Mouse (Mus musculus): Measurements from ENCODE around the gene Htr3a. TPM values are rescaled to one million over a fixed set of nuclear protein-coding genes. Genes with fewer than 3 reads are reported as not detected.
A peak's percentile ranks its signal among the peaks of the same experiment; 100 is the strongest.

The Htr3a gene
- total and polyA plus RNA-seq, 3 experiments = not detected

DNA sequence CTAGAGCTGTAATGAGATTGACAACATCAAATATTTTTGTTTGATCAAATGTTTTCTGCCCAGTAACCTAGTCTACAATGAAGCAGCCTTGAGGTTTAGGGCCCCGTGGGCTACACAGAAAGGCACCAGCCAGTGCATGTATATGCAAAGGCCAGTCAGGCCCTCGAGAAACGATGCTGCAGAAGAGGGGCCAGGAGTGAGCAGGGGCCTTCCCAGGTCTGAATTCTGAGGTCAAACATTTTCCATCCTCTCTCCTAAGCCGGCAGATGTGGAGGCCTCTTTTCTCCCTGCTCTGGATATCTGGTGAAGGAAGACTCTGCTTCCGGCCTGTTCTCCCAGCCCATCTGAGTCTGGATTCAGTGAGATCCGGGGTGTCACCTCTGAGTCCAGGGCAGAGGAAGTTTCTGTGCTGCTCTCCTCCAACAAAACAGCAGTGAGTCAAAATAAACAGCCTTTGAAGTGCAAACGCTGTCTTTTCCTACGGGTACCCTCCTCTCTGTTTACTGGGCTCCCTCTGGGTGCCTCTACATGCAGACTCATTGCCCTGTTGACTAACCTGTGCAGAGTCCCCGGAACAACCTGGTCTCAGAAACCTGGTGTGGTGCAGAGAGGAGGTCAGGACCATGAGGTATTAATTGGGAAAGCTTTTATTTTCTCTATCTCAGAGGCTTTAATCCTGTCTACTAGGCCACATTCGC, 50.9 kb downstream of the Htr3a start:
- H3K4me3 ChIP-seq (ENCODE audit: control insufficient read depth in 1 of 2, insufficient read depth in 1 of 2, low read depth in 2 of 2, low read length in 2 of 2) = no peak overlapping the region
- no peak overlapping the region for H3K9ac ChIP-seq (ENCODE audit: control insufficient read depth, low read depth, low read length, poor library complexity, severe bottlenecking)
- no peak overlapping the region for H3K27ac ChIP-seq (ENCODE audit: control insufficient read depth, low read depth, low read length)

DNA sequence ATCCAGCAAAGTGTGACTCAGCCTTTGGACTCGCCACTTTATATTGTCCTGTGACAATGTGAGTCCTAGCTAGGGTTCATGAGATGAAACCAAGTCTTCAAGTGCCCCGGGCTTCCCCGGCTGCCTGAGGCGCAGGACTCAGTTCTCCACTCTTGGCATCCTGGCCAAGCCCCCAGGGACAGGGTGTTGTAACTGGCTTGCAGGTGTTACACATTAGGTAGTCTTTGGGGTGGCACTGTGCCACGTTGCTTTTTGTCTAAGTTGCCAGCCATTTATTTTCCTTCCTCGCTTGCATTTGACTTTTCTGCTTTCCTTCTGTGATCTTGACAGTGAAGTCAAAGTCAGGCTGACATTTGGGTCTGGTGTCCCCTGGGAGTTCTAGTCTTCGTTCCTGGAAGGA, 53.0 kb downstream of the Htr3a start:
- TF ChIP-seq E2F4 (IDR thresholded peaks at IDR 0.05; ENCODE audit: borderline replicate concordance, low read depth, low read length) = no peak
- TF ChIP-seq SMC3 (IDR thresholded peaks at IDR 0.05; ENCODE audit: low read depth, low read length) = no peak
- no peak overlapping the region for H3K9ac ChIP-seq (ENCODE audit: control insufficient read depth, low read depth, low read length, poor library complexity, severe bottlenecking)
- DNase-seq (ENCODE audit: low read depth, low spot score) = no peak
- peaks cover 0 to 2% of the 10 kb centered on the region in 2 experiments; a peak in 1 of 4 replicates for H3K4me1 ChIP-seq (ENCODE audit: control insufficient read depth in 1 of 2, insufficient read depth in 2 of 2, low read length in 2 of 2)
- no peaks in the 10 kb centered on the region for H3K36me3 ChIP-seq (ENCODE audit: control insufficient read depth in 1 of 2, insufficient read depth in 2 of 2, low read length in 2 of 2)
- H3K27ac ChIP-seq (ENCODE audit: control insufficient read depth, low read depth, low read length) = no peak overlapping the region
- H3K27me3 ChIP-seq (ENCODE audit: control insufficient read depth in 1 of 2, insufficient read depth in 2 of 2, low read length in 2 of 2) = no peaks in the 10 kb centered on the region
- H3K79me2 ChIP-seq (ENCODE audit: control insufficient read depth, insufficient read depth, low read length, poor library complexity) = no peaks in the 10 kb centered on the region
- H3K9me3 ChIP-seq (replicated peaks; ENCODE audit: insufficient read depth, low read length) = no peaks in the 10 kb centered on the region
- H3K4me3 ChIP-seq (ENCODE audit: control insufficient read depth in 1 of 2, insufficient read depth in 1 of 2, low read depth in 2 of 2, low read length in 2 of 2) = no peak overlapping the region

More for the DNA sequence above, 50.9 kb downstream of the Htr3a start:
- Histone ChIP-seq H3K79me2 (ENCODE audit: control insufficient read depth, insufficient read depth, low read length, poor library complexity) (no peaks in the 10 kb centered on the region), H3K27me3 (ENCODE audit: control insufficient read depth in 1 of 2, insufficient read depth in 2 of 2, low read length in 2 of 2) (no peaks in the 10 kb centered on the region; a peak in 1 of 4 replicates), H3K36me3 (ENCODE audit: control insufficient read depth in 1 of 2, insufficient read depth in 2 of 2, low read length in 2 of 2) (no peaks in the 10 kb centered on the region), H3K4me1 (ENCODE audit: control insufficient read depth in 1 of 2, insufficient read depth in 2 of 2, low read length in 2 of 2) (no peaks in the 10 kb centered on the region), H3K9me3 (replicated peaks; ENCODE audit: insufficient read depth, low read length) (no peaks in the 10 kb centered on the region)
- no peak for DNase-seq (ENCODE audit: low read depth, low spot score)
- TF ChIP-seq MYC (IDR thresholded peaks at IDR 0.05; ENCODE audit: low read depth, low read length) (no peak), ELF1 (IDR thresholded peaks at IDR 0.05; ENCODE audit: low read depth, low read length) (no peak), POLR2AphosphoS2 (IDR thresholded peaks at IDR 0.05; ENCODE audit: low read length) (no peak), USF2 (IDR thresholded peaks at IDR 0.05; ENCODE audit: borderline replicate concordance in 1 of 2, insufficient read depth in 1 of 2, low read depth in 1 of 2, low read length in 2 of 2) (no peak), POLR2A (IDR thresholded peaks at IDR 0.05; ENCODE audit: control insufficient read depth in 1 of 2, insufficient read depth in 1 of 2, low read depth in 1 of 2, low read length in 2 of 2, poor library complexity in 1 of 2) (no peak), HCFC1 (IDR thresholded peaks at IDR 0.05; ENCODE audit: low read depth, low read length) (no peak), ZNF384 (IDR thresholded peaks at IDR 0.05; ENCODE audit: low read depth, low read length) (no peak), SMC3 (IDR thresholded peaks at IDR 0.05; ENCODE audit: low read depth, low read length) (no peak), KAT2A (conservative IDR thresholded peaks at IDR 0.05; ENCODE audit: low read depth, low read length) (no peak), UBTF (IDR thresholded peaks at IDR 0.05; ENCODE audit: borderline replicate concordance, insufficient read depth, low read depth, low read length) (no peak), MXI1 (IDR thresholded peaks at IDR 0.05; ENCODE audit: low read depth, low read length) (no peak), TBP (IDR thresholded peaks at IDR 0.05; ENCODE audit: low read depth, low read length) (no peak)

DNA sequence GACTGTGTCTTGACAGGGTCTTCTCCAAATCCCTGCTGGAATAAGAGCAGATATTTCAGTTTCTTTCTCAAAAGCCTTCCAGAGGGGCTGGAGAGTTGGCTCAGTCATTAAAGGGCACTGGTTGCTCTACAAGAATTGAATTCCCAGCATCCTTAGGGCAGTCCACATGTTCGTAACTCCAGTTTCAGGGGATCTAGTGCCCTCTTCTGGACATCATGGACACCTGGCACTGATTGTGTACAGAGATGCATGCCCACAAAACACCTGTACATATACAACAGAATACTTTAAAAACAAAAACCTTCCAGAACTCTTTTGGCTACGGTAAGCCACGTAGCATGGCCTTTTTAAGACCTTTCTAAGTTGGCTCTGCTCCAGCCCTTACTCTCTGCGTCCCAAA, 54.7 kb downstream of the Htr3a start:
- Histone ChIP-seq H3K36me3 (ENCODE audit: control insufficient read depth in 1 of 2, insufficient read depth in 2 of 2, low read length in 2 of 2) (no peaks in the 10 kb centered on the region), H3K9me3 (replicated peaks; ENCODE audit: insufficient read depth, low read length) (no peaks in the 10 kb centered on the region), H3K4me3 (ENCODE audit: control insufficient read depth in 1 of 2, insufficient read depth in 1 of 2, low read depth in 2 of 2, low read length in 2 of 2) (no peak overlapping the region), H3K4me1 (ENCODE audit: control insufficient read depth in 1 of 2, insufficient read depth in 2 of 2, low read length in 2 of 2) (peaks cover 0 to 2% of the 10 kb centered on the region in 2 experiments; a peak in 1 of 4 replicates), H3K27me3 (ENCODE audit: control insufficient read depth in 1 of 2, insufficient read depth in 2 of 2, low read length in 2 of 2) (no peaks in the 10 kb centered on the region; a peak in 1 of 4 replicates), H3K79me2 (ENCODE audit: control insufficient read depth, insufficient read depth, low read length, poor library complexity) (no peaks in the 10 kb centered on the region), H3K9ac (ENCODE audit: control insufficient read depth, low read depth, low read length, poor library complexity, severe bottlenecking) (no peak overlapping the region), H3K27ac (ENCODE audit: control insufficient read depth, low read depth, low read length) (no peak overlapping the region)
- peak; percentile 53 for DNase-seq (ENCODE audit: low read depth, low spot score)
- TF ChIP-seq MYC (IDR thresholded peaks at IDR 0.05; ENCODE audit: low read depth, low read length) (0 out of 2 replicates have a peak, but pooled peaks have one; percentile 31), CTCF (IDR thresholded peaks at IDR 0.05 in 2 of 3, conservative IDR thresholded peaks at IDR 0.05 in 1 of 3; ENCODE audit: control insufficient read depth in 1 of 3, insufficient read depth in 1 of 3, low read depth in 2 of 3, low read length in 3 of 3, poor library complexity in 1 of 3, severe bottlenecking in 1 of 3) (peak; percentile 41 to 59 (median 55)), NELFE (IDR thresholded peaks at IDR 0.05; ENCODE audit: low read depth, low read length) (no peak), NRF1 (IDR thresholded peaks at IDR 0.05; ENCODE audit: insufficient read depth, low read depth, low read length, poor library complexity, severe bottlenecking) (no peak), RAD21 (IDR thresholded peaks at IDR 0.05; ENCODE audit: low read depth, low read length) (peak; percentile 65), RCOR1 (IDR thresholded peaks at IDR 0.05; ENCODE audit: low read depth, low read length) (no peak), GABPA (IDR thresholded peaks at IDR 0.05; ENCODE audit: low read depth, low read length) (no peak), GATA1 (IDR thresholded peaks at IDR 0.05; ENCODE audit: low read depth, low read length) (no peak), POLR2A (IDR thresholded peaks at IDR 0.05; ENCODE audit: control insufficient read depth in 1 of 2, insufficient read depth in 1 of 2, low read depth in 1 of 2, low read length in 2 of 2, poor library complexity in 1 of 2) (no peak), TAL1 (IDR thresholded peaks at IDR 0.05; ENCODE audit: low read length) (no peak), SMC3 (IDR thresholded peaks at IDR 0.05; ENCODE audit: low read depth, low read length) (peak; percentile 78), BHLHE40 (IDR thresholded peaks at IDR 0.05; ENCODE audit: borderline replicate concordance, low read depth, low read length) (no peak), JUND (IDR thresholded peaks at IDR 0.05; ENCODE audit: low read depth, low read length) (no peak), MAFK (IDR thresholded peaks at IDR 0.05; ENCODE audit: borderline replicate concordance, low read depth, low read length) (no peak), HCFC1 (IDR thresholded peaks at IDR 0.05; ENCODE audit: low read depth, low read length) (no peak), TBP (IDR thresholded peaks at IDR 0.05; ENCODE audit: low read depth, low read length) (no peak)
